Mouse (Mus musculus): Measurements from ENCODE around the gene Tmem209. TPM values are rescaled to one million over a fixed set of nuclear protein-coding genes. Genes with fewer than 3 reads are reported as not detected.

Tmem209 gene
- polyA plus RNA-seq, 1 experiment from 2014 or later = 38.5 TPM

DNA sequence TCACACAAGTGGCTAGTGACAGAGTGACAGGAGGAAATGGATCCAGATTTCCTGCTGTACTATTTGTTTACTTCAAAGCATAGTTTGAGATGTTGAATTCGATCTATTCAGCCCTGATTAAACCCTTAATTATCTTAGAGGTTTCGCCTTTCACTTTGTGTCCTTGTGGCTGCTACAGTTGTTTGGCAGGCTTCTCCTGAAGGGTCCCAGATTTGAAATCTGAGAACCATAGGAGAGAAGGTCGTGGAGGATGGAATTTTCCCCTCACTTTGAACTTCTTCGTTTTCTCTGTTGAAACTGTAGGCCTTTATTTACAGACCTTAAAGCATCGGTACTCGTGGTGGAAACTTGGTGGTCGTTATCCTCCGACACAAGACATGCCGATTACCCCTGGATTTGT, 4.7 kb upstream of the Tmem209 start:
- peak overlapping the region; percentile 33; the same call in 1 of the 2 replicates for H3K9ac ChIP-seq (ENCODE audit: low read length)
- H3K4me3 ChIP-seq (ENCODE audit: low read length) = no peak overlapping the region
- no peaks in the 10 kb centered on the region for H3K36me3 ChIP-seq (ENCODE audit: control insufficient read depth, insufficient read depth, low read length)
- peaks cover 14% of the 10 kb centered on the region for H3K4me1 ChIP-seq (replicated peaks; ENCODE audit: control insufficient read depth, insufficient read depth, low read length)
- peak overlapping the region; percentile 12; the same call in 1 of the 2 replicates for H3K27ac ChIP-seq (ENCODE audit: low read length)
- no peaks in the 10 kb centered on the region for H3K27me3 ChIP-seq (ENCODE audit: control insufficient read depth, insufficient read depth, low read depth, low read length)
- 6% methylated on average over 9 of the region's 9 CpGs for WGBS
- ATAC-seq (ENCODE audit: low read depth) = no peak
- H3K4me2 ChIP-seq (ENCODE audit: low read depth, low read length) = 0 out of 2 replicates have a peak overlapping the region, but pooled peaks have one; percentile 8
- no peaks in the 10 kb centered on the region for H3K9me3 ChIP-seq (ENCODE audit: control insufficient read depth, low read length)

DNA sequence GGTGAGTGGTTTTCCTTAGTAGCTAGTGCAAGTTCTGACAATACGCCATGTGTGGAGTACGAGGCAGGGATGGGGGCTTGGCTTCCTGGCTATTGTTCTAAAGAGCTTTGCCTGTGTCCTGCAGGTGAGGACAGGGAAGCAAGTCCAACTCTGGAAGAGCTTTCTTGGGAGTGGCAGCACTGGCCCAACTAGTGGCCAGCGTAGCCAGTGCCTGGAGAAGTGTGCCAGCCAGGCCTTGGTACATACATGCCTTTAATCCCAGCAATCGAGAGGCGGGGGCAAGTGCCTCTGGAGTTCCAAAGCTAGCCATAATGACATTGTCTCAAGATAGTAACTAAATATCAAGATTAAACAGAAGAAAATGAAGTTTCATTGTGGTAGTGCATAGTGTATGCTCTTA, 708 bp upstream of the Tmem209 start:
- peaks cover 11% of the 10 kb centered on the region for H3K36me3 ChIP-seq (ENCODE audit: control insufficient read depth, insufficient read depth, low read length)

DNA sequence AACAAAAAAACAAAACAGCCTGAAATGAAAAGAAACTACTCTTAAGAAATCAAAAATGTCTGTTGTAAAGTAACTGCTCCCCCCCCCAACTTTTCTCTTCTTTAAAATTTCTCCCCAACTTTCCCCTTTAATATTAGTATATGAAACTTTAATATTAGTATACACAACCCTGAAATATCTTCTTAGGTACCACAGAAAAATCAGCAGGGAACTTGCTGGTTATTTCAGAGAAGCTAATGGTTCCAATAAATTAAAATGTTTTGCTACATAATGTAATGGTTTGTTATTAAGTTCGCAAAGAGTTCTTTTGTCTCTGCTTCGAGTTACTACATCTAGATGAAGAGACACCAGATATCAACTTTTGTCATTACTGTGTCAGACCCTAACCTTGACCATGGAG, 759 bp downstream of the Tmem209 start:
- H3K27ac ChIP-seq (ENCODE audit: low read length) = peak overlapping the region; percentile 99
- peak overlapping the region; percentile 88 for H3K9ac ChIP-seq (ENCODE audit: low read length)
- peak overlapping the region; percentile 80 for H3K4me2 ChIP-seq (ENCODE audit: low read depth, low read length)
- H3K4me1 ChIP-seq (replicated peaks; ENCODE audit: control insufficient read depth, insufficient read depth, low read length) = peaks cover 7% of the 10 kb centered on the region
- no peaks in the 10 kb centered on the region for H3K9me3 ChIP-seq (ENCODE audit: control insufficient read depth, low read length)
- 5% methylated on average over 2 of the region's 2 CpGs for WGBS
- H3K4me3 ChIP-seq (ENCODE audit: low read length) = peak overlapping the region; percentile 72
- peaks cover 18% of the 10 kb centered on the region for H3K36me3 ChIP-seq (ENCODE audit: control insufficient read depth, insufficient read depth, low read length)
- H3K27me3 ChIP-seq (ENCODE audit: control insufficient read depth, insufficient read depth, low read depth, low read length) = no peaks in the 10 kb centered on the region
- no peak for ATAC-seq (ENCODE audit: low read depth)

More for the DNA sequence above, 708 bp upstream of the Tmem209 start:
- peak overlapping the region; percentile 64; the same call in 1 of the 2 replicates for H3K9ac ChIP-seq (ENCODE audit: low read length)
- no peak for ATAC-seq (ENCODE audit: low read depth)
- no peaks in the 10 kb centered on the region for H3K27me3 ChIP-seq (ENCODE audit: control insufficient read depth, insufficient read depth, low read depth, low read length)
- no peaks in the 10 kb centered on the region for H3K9me3 ChIP-seq (ENCODE audit: control insufficient read depth, low read length)
- H3K4me3 ChIP-seq (ENCODE audit: low read length) = peak overlapping the region; percentile 33; the same call in 1 of the 2 replicates
- H3K4me1 ChIP-seq (replicated peaks; ENCODE audit: control insufficient read depth, insufficient read depth, low read length) = peaks cover 14% of the 10 kb centered on the region
- peak overlapping the region; percentile 63 for H3K4me2 ChIP-seq (ENCODE audit: low read depth, low read length)
- H3K27ac ChIP-seq (ENCODE audit: low read length) = peak overlapping the region; percentile 99
- 67% methylated on average over 5 of the region's 5 CpGs for WGBS

DNA sequence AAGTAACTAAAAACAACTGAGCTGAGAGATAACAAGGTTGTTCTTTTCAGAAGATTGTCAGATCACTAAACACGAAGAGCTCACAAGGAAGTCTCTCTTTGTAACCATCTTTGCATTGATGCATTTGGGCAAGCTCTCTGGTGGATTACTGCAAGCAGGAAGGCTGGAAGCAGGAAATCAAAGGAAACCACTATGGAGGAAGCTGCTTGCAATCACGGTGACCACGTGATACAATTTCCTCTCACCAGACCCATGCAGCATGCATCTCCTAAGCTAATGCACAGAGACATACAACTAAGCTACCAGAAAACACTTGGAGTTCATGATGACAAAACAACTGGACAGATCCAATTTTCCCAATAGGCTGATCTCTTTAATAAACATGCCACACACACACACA, 10.5 kb downstream of the Tmem209 start:
- no peaks in the 10 kb centered on the region for H3K9me3 ChIP-seq (ENCODE audit: control insufficient read depth, low read length)
- no peak overlapping the region for H3K27ac ChIP-seq (ENCODE audit: low read length)
- no peak overlapping the region for H3K4me3 ChIP-seq (ENCODE audit: low read length)
- no peak overlapping the region for H3K4me2 ChIP-seq (ENCODE audit: low read depth, low read length)
- no peak for ATAC-seq (ENCODE audit: low read depth)
- no peak overlapping the region for H3K9ac ChIP-seq (ENCODE audit: low read length)
- WGBS = 72% methylated on average over 3 of the region's 3 CpGs
- H3K36me3 ChIP-seq (ENCODE audit: control insufficient read depth, insufficient read depth, low read length) = peaks cover 42% of the 10 kb centered on the region
- H3K27me3 ChIP-seq (ENCODE audit: control insufficient read depth, insufficient read depth, low read depth, low read length) = no peaks in the 10 kb centered on the region
- H3K4me1 ChIP-seq (replicated peaks; ENCODE audit: control insufficient read depth, insufficient read depth, low read length) = no peaks in the 10 kb centered on the region

DNA sequence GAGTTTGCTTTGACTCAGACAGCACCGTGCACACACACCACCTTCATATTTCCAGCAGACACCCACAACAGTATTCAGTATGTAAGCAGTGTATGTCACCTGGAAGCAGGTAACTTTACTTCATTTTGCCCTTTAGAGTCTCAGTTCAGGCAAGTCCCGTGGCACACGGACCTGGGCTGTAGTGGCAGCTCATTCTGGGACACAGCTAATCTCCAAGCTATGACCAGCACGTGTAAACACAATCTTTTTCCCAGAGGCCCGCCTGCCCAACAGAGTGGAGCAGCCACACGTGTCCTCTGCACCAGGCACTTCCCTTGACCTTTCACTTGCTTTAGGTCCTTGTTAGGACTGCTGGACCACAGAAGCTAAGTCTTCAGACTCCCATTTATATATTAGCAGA, 23.1 kb downstream of the Tmem209 start:
- Histone ChIP-seq H3K9ac (ENCODE audit: low read length) (no peak overlapping the region), H3K9me3 (ENCODE audit: control insufficient read depth, low read length) (no peaks in the 10 kb centered on the region), H3K27me3 (ENCODE audit: control insufficient read depth, insufficient read depth, low read depth, low read length) (no peaks in the 10 kb centered on the region), H3K4me1 (replicated peaks; ENCODE audit: control insufficient read depth, insufficient read depth, low read length) (no peaks in the 10 kb centered on the region), H3K4me2 (ENCODE audit: low read depth, low read length) (no peak overlapping the region), H3K4me3 (ENCODE audit: low read length) (no peak overlapping the region), H3K36me3 (ENCODE audit: control insufficient read depth, insufficient read depth, low read length) (peaks cover 55% of the 10 kb centered on the region), H3K27ac (ENCODE audit: low read length) (no peak overlapping the region)
- WGBS = 81% methylated on average over 6 of the region's 6 CpGs
- no peak for ATAC-seq (ENCODE audit: low read depth)

DNA sequence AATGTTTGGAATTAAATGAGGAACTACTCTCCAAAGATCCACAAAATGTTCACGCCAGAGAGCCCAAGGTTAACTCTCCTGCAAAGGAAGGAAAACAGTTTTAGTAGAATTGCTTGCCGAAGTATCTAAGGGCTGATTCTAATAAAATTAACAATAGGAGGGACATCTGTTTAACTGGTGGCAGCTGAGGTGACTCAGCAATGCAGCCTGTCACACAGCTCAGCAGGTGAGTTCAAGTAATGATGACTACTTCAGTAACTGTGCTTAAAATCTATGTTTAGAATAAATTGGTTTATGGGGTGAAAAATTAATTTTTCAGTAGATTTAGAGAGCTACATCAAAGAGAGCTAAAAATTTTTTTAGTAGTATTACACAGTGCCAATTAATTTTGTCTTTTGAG, 26.7 kb downstream of the Tmem209 start:
- 82% methylated on average over 2 of the region's 2 CpGs for WGBS
- no peak for ATAC-seq (ENCODE audit: low read depth)

DNA sequence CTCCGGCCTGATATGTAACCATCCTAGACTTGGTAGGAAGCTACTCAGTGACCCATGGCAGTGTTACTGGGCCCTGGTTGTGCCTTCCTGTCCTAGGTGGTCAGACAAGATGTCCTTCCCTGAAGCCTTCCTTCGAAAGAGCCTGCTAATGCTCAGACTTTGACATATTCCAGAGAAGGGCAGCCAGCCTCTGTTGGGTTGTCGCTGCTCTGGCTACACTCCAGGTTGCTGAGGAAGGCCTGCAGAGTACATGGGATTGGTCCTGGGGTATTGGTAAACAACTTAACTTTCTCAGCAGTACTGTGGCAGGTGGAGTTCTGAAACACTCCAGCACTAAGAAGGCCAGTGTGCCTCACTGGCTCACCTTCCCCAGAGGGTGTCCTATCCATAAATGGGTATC, 30.2 kb downstream of the Tmem209 start:
- Histone ChIP-seq H3K4me1 (replicated peaks; ENCODE audit: control insufficient read depth, insufficient read depth, low read length) (peaks cover 13% of the 10 kb centered on the region), H3K4me3 (ENCODE audit: low read length) (no peak overlapping the region), H3K27me3 (ENCODE audit: control insufficient read depth, insufficient read depth, low read depth, low read length) (no peaks in the 10 kb centered on the region), H3K4me2 (ENCODE audit: low read depth, low read length) (no peak overlapping the region), H3K9me3 (ENCODE audit: control insufficient read depth, low read length) (no peaks in the 10 kb centered on the region), H3K9ac (ENCODE audit: low read length) (no peak overlapping the region), H3K36me3 (ENCODE audit: control insufficient read depth, insufficient read depth, low read length) (peaks cover 18% of the 10 kb centered on the region), H3K27ac (ENCODE audit: low read length) (no peak overlapping the region)
- ATAC-seq (ENCODE audit: low read depth) = no peak
- 94% methylated on average over 3 of the region's 3 CpGs for WGBS

More for the DNA sequence above, 26.7 kb downstream of the Tmem209 start:
- Histone ChIP-seq H3K36me3 (ENCODE audit: control insufficient read depth, insufficient read depth, low read length) (peaks cover 43% of the 10 kb centered on the region), H3K4me3 (ENCODE audit: low read length) (no peak overlapping the region), H3K27me3 (ENCODE audit: control insufficient read depth, insufficient read depth, low read depth, low read length) (no peaks in the 10 kb centered on the region), H3K9ac (ENCODE audit: low read length) (no peak overlapping the region), H3K4me1 (replicated peaks; ENCODE audit: control insufficient read depth, insufficient read depth, low read length) (peaks cover 2% of the 10 kb centered on the region; the same call in 1 of the 2 replicates), H3K9me3 (ENCODE audit: control insufficient read depth, low read length) (no peaks in the 10 kb centered on the region), H3K4me2 (ENCODE audit: low read depth, low read length) (no peak overlapping the region), H3K27ac (ENCODE audit: low read length) (no peak overlapping the region)

DNA sequence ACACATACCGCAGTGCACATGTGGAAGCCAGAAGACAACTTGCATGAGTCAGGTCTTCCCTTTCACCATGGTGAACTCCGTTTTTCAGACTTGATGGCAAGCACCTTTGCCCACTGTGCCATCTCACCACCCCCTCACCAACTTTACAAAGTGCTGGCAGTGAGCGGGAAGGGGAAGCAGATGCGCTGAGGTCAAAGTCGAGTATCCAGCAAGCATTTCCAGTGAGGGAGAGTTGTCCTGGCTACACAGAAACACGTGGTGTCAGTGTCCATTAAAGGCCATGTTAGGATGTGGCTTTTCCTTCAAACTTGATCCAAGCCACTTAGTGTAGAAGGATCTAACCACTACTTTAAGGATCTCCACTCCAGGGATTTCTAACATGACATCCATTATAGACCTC, 31.8 kb downstream of the Tmem209 start:
- Histone ChIP-seq H3K4me1 (replicated peaks; ENCODE audit: control insufficient read depth, insufficient read depth, low read length) (peaks cover 13% of the 10 kb centered on the region), H3K36me3 (ENCODE audit: control insufficient read depth, insufficient read depth, low read length) (peaks cover 10% of the 10 kb centered on the region), H3K9me3 (ENCODE audit: control insufficient read depth, low read length) (no peaks in the 10 kb centered on the region), H3K27ac (ENCODE audit: low read length) (peak overlapping the region; percentile 95), H3K4me3 (ENCODE audit: low read length) (no peak overlapping the region), H3K9ac (ENCODE audit: low read length) (no peak overlapping the region), H3K4me2 (ENCODE audit: low read depth, low read length) (no peak overlapping the region), H3K27me3 (ENCODE audit: control insufficient read depth, insufficient read depth, low read depth, low read length) (no peaks in the 10 kb centered on the region)
- 62% methylated on average over 6 of the region's 6 CpGs for WGBS
- ATAC-seq (ENCODE audit: low read depth) = no peak; the same call in 1 of the 2 replicates

DNA sequence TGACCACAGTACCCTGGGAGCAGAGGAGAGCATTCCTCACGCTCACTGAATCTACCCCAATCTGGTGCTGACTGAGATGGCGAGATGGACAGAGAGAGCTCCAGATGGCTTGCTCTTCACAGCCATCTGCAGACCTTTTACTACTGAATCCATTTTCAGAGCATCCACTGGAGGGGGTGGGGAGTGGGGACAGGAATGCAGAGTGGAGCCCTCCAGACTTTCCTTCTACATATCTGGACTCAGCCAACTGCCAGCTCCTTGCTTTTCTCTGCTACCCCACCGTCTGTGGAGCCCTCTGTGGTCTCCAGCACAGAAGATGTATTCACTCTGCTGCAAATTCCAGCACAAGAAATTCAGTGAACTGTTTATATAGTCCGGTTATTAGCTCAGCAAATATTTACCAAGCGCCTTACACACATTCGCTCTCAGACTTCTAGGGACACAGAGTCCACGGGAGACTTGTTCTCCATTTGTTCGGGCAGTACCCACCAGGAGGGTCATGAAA, 32.3 kb downstream of the Tmem209 start:
- Histone ChIP-seq H3K27ac (ENCODE audit: low read length) (peak overlapping the region; percentile 95), H3K27me3 (ENCODE audit: control insufficient read depth, insufficient read depth, low read depth, low read length) (no peaks in the 10 kb centered on the region), H3K4me3 (ENCODE audit: low read length) (no peak overlapping the region), H3K9ac (ENCODE audit: low read length) (no peak overlapping the region), H3K36me3 (ENCODE audit: control insufficient read depth, insufficient read depth, low read length) (peaks cover 6% of the 10 kb centered on the region; the same call in 1 of the 2 replicates), H3K9me3 (ENCODE audit: control insufficient read depth, low read length) (no peaks in the 10 kb centered on the region), H3K4me1 (replicated peaks; ENCODE audit: control insufficient read depth, insufficient read depth, low read length) (peaks cover 13% of the 10 kb centered on the region), H3K4me2 (ENCODE audit: low read depth, low read length) (no peak overlapping the region)
- whole genome bisulfite sequencing = 36% methylated on average over 8 of the region's 8 CpGs
- ATAC-seq (ENCODE audit: low read depth) = peak; percentile 85
